Mouse (Mus musculus) MEL (cell line): ENCODE measurements around the gene Hoxd11. TPM values are rescaled to one million over a fixed set of nuclear protein-coding genes. Genes with fewer than 3 reads are reported as not detected.

Experiments used
- polyA plus RNA-seq, 2 experiments: library from polyadenylated mRNA; stranded (reverse) in 1 of 2; unstranded in 1 of 2; fragments of >175 nt in 1 of 2; fragments of >200 nt in 1 of 2; gene quantifications; 2 replicates each; pipeline versions ENCODE4 v1.2.1 to v1.2.4; 2012; ENCODE audit warnings: low replicate concordance in 2 of 2, low read depth in 1 of 2; ENCODE audit not compliant: insufficient read length in 2 of 2, insufficient read depth in 1 of 2, missing spikeins in 1 of 2
- total RNA-seq: library from RNA; depleted of rRNA; stranded (reverse); fragments of 300-350 nt; gene quantifications from 2 replicates; pipeline ENCODE4 v1.2.3, GENCODE M21; 2012; rRNA removed

The Hoxd11 gene
- total and polyA plus RNA-seq, 3 experiments = not detected

Other genes starting within 250 kb of the Hoxd11 start
- 35.5 and 36.1 TPM in 2 replicates for gene Lnpk, start 100.1 kb upstream of the Hoxd11 start, total RNA-seq
- 10 to 100 TPM in 1 of 2 experiments, not detected in 1; 35.5 TPM for gene Lnpk, start 100.1 kb upstream of the Hoxd11 start, polyA plus RNA-seq
- not detected in 2 replicates for gene Evx2, start 20.0 kb upstream of the Hoxd11 start, total RNA-seq
- not detected for gene Evx2, start 20.0 kb upstream of the Hoxd11 start, polyA plus RNA-seq
- gene Hoxd13, start 11.2 kb upstream of the Hoxd11 start, total RNA-seq = not detected in 2 replicates
- gene Hoxd13, start 11.2 kb upstream of the Hoxd11 start, polyA plus RNA-seq = not detected
- not detected in 2 replicates for gene Hoxd12, start 4.5 kb upstream of the Hoxd11 start, total RNA-seq
- gene Hoxd12, start 4.5 kb upstream of the Hoxd11 start, polyA plus RNA-seq = not detected
- not detected in 2 replicates for gene Hoxd10, start 12.4 kb downstream of the Hoxd11 start, total RNA-seq
- not detected for gene Hoxd10, start 12.4 kb downstream of the Hoxd11 start, polyA plus RNA-seq
- not detected in 2 replicates for gene Hoxd9, start 18.2 kb downstream of the Hoxd11 start, total RNA-seq
- gene Hoxd9, start 18.2 kb downstream of the Hoxd11 start, polyA plus RNA-seq = not detected
- 4.7 and 5.4 TPM in 2 replicates for gene Hoxd8, start 25.1 kb downstream of the Hoxd11 start, total RNA-seq
- gene Hoxd8, start 25.1 kb downstream of the Hoxd11 start, polyA plus RNA-seq = 1 to 10 TPM in 1 of 2 experiments, not detected in 1; 7.4 TPM
- not detected in 2 replicates for gene Hoxd3, start 32.4 kb downstream of the Hoxd11 start, total RNA-seq
- not detected for gene Hoxd3, start 32.4 kb downstream of the Hoxd11 start, polyA plus RNA-seq
- not detected in 2 replicates for gene Hoxd4, start 32.4 kb downstream of the Hoxd11 start, total RNA-seq
- gene Hoxd4, start 32.4 kb downstream of the Hoxd11 start, polyA plus RNA-seq = not detected
- not detected in 2 replicates for gene Gm28230, start 47.2 kb downstream of the Hoxd11 start, total RNA-seq
- not detected for gene Gm28230, start 47.2 kb downstream of the Hoxd11 start, polyA plus RNA-seq
- gene Hoxd1, start 83.4 kb downstream of the Hoxd11 start, total RNA-seq = not detected in 2 replicates
- gene Hoxd1, start 83.4 kb downstream of the Hoxd11 start, polyA plus RNA-seq = not detected
- gene Mtx2, start 146.2 kb downstream of the Hoxd11 start, total RNA-seq = 81.9 and 85.0 TPM in 2 replicates
- gene Mtx2, start 146.2 kb downstream of the Hoxd11 start, polyA plus RNA-seq = 1,000 to 10,000 TPM in 1 of 2 experiments, 100 to 1,000 TPM in 1; 152 to 1,244 TPM